Mouse (Mus musculus) hindbrain, embryonic 10.5 days (tissue): ENCODE measurements around the gene Hinfp. TPM values are rescaled to one million over a fixed set of nuclear protein-coding genes. Genes with fewer than 3 reads are reported as not detected.
A peak's percentile ranks its signal among the peaks of the same experiment; 100 is the strongest.

Experiments used
- DNase-seq: peaks from one replicate; pipeline ENCODE4 v3.0.0-alpha.2; 2017; ENCODE audit warnings: low spot score
- H3K27ac ChIP-seq: fragments of 300-500 bp; sonication (generic); 2 replicates; pipeline ENCODE4 v1.5.1; 2016; ENCODE audit warnings: mild to moderate bottlenecking, moderate library complexity
- H3K27me3 ChIP-seq: fragments of 300-500 bp; sonication (generic); 2 replicates; pipeline ENCODE4 v1.6.1; 2016; ENCODE audit warnings: mild to moderate bottlenecking; ENCODE audit not compliant: poor library complexity, insufficient read depth, severe bottlenecking
- H3K36me3 ChIP-seq: fragments of 300-500 bp; sonication (generic); 2 replicates; pipeline ENCODE4 v1.6.1; 2016; ENCODE audit warnings: mild to moderate bottlenecking, moderate library complexity
- H3K4me1 ChIP-seq: fragments of 300-500 bp; sonication (generic); replicated peaks from 2 replicates; pipeline ENCODE4 v1.6.1; 2016; ENCODE audit warnings: mild to moderate bottlenecking
- H3K4me3 ChIP-seq: fragments of 300-500 bp; sonication (generic); 2 replicates; pipeline ENCODE4 v1.5.1; 2016; ENCODE audit warnings: mild to moderate bottlenecking, moderate library complexity
- H3K9me3 ChIP-seq: fragments of 300-500 bp; sonication (generic); 2 replicates; pipeline ENCODE4 v1.6.1; 2016; ENCODE audit warnings: mild to moderate bottlenecking, moderate library complexity
- WGBS: fragments of 180-500 bp; shearing (Covaris S2); methylation state at CpG from one replicate; pipeline ENCODE4 v1.1.7; 2016; 5-methylcytosine and 5-hydroxymethylcytosine counted together
- polyA plus RNA-seq: library from polyadenylated mRNA; unstranded; fragments of >200 nt; fragmentation: Nextera tagmentation; extraction: Ambion mirVana; gene quantifications from 2 replicates; pipeline ENCODE4 v1.2.1, GENCODE M21; 2016

Hinfp gene
- polyA plus RNA-seq, 1 experiment from 2014 or later: 30.7 TPM

GRCm38 (mm10) chr9:44288959-44289291, 16.5 kb downstream of the Hinfp start:
- WGBS: 6% methylated on average over 11 of the region's 11 CpGs
- peak overlapping the region; percentile 78 for H3K4me3 ChIP-seq

GRCm38 (mm10) chr9:44288076-44288958, 17.2 kb downstream of the Hinfp start, which contains the start of gene Abcg4:
Abcg4 (minus strand) TSS chr9:44288615.
- DNase-seq: peak; percentile 64
- Histone ChIP-seq H3K27me3 (peaks cover 55% of the 10 kb centered on the region), H3K27ac (peak within 1 kb of the TSS; percentile 87), H3K4me3 (peak within 1 kb of the TSS; percentile 78), H3K36me3 (peaks cover 36% of the 10 kb centered on the region), H3K4me1 (peaks cover 35% of the 10 kb centered on the region), H3K9me3 (peaks cover 2% of the 10 kb centered on the region; the same call in 1 of the 2 replicates)
- under 1% methylated on average over 38 of the region's 38 CpGs for WGBS

More at GRCm38 (mm10) chr9:44288959-44289291, 16.5 kb downstream of the Hinfp start:
- Histone ChIP-seq H3K27ac (peak overlapping the region; percentile 87; the same call in 1 of the 2 replicates), H3K27me3 (peaks cover 55% of the 10 kb centered on the region), H3K4me1 (peaks cover 35% of the 10 kb centered on the region), H3K9me3 (peaks cover 2% of the 10 kb centered on the region; the same call in 1 of the 2 replicates), H3K36me3 (peaks cover 42% of the 10 kb centered on the region)
- DNase-seq: peak; percentile 29

- peak; percentile 57 for DNase-seq
- WGBS: under 1% methylated on average over 47 of the region's 47 CpGs
- peaks cover 2% of the 10 kb centered on the region; the same call in 1 of the 2 replicates for H3K9me3 ChIP-seq
- peaks cover 35% of the 10 kb centered on the region for H3K4me1 ChIP-seq
- H3K4me3 ChIP-seq: peak overlapping the region; percentile 78
- H3K36me3 ChIP-seq: peaks cover 28% of the 10 kb centered on the region
- H3K27me3 ChIP-seq: peaks cover 55% of the 10 kb centered on the region
- peak overlapping the region; percentile 87 for H3K27ac ChIP-seq
Measured at GRCm38 (mm10) chr9:44287401-44288075, 17.9 kb downstream of the Hinfp start.

- WGBS: 8% methylated on average over 11 of the region's 11 CpGs
- Histone ChIP-seq H3K4me3 (peak overlapping the region; percentile 78), H3K27me3 (peaks cover 55% of the 10 kb centered on the region), H3K9me3 (peaks cover 2% of the 10 kb centered on the region; the same call in 1 of the 2 replicates), H3K4me1 (peaks cover 35% of the 10 kb centered on the region), H3K36me3 (peaks cover 23% of the 10 kb centered on the region), H3K27ac (peak overlapping the region; percentile 87)
- DNase-seq: no peak
Measured at GRCm38 (mm10) chr9:44287003-44287400, 18.5 kb downstream of the Hinfp start.

GRCm38 (mm10) chr9:44286256-44286850, 19.1 kb downstream of the Hinfp start:
- peak overlapping the region; percentile 78 for H3K4me3 ChIP-seq
- peaks cover 55% of the 10 kb centered on the region for H3K27me3 ChIP-seq
- DNase-seq: no peak
- peaks cover 2% of the 10 kb centered on the region; the same call in 1 of the 2 replicates for H3K9me3 ChIP-seq
- 5% methylated on average over 6 of the region's 6 CpGs for WGBS
- peaks cover 35% of the 10 kb centered on the region for H3K4me1 ChIP-seq
- H3K36me3 ChIP-seq: peaks cover 17% of the 10 kb centered on the region
- peak overlapping the region; percentile 87; the same call in 1 of the 2 replicates for H3K27ac ChIP-seq

GRCm38 (mm10) chr9:44283183-44283582, 22.3 kb downstream of the Hinfp start:
- DNase-seq: no peak
- H3K36me3 ChIP-seq: peaks cover 20% of the 10 kb centered on the region
- 73% methylated on average over 5 of the region's 5 CpGs for WGBS
- H3K9me3 ChIP-seq: no peaks in the 10 kb centered on the region
- H3K27me3 ChIP-seq: peaks cover 32% of the 10 kb centered on the region
- peaks cover 23% of the 10 kb centered on the region for H3K4me1 ChIP-seq
- H3K27ac ChIP-seq: no peak overlapping the region
- no peak overlapping the region for H3K4me3 ChIP-seq

GRCm38 (mm10) chr9:44269973-44270372, 35.5 kb downstream of the Hinfp start:
- H3K27me3 ChIP-seq: peaks cover 7% of the 10 kb centered on the region; the same call in 1 of the 2 replicates
- H3K36me3 ChIP-seq: peaks cover 10% of the 10 kb centered on the region
- H3K4me3 ChIP-seq: no peak overlapping the region
- H3K9me3 ChIP-seq: 0 out of 2 replicates have a peak, but pooled peaks cover 2% of the 10 kb centered on the region
- no peak for DNase-seq
- 87% methylated on average over 4 of the region's 4 CpGs for WGBS
- no peak overlapping the region for H3K27ac ChIP-seq
- peaks cover 19% of the 10 kb centered on the region for H3K4me1 ChIP-seq

- peaks cover 23% of the 10 kb centered on the region for H3K4me1 ChIP-seq
- 76% methylated on average over 3 of the region's 3 CpGs for WGBS
- peaks cover 7% of the 10 kb centered on the region; the same call in 1 of the 2 replicates for H3K27me3 ChIP-seq
- no peak overlapping the region for H3K4me3 ChIP-seq
- no peak for DNase-seq
- 0 out of 2 replicates have a peak, but pooled peaks cover 2% of the 10 kb centered on the region for H3K9me3 ChIP-seq
- H3K27ac ChIP-seq: no peak overlapping the region
- peaks cover 2% of the 10 kb centered on the region; the same call in 1 of the 2 replicates for H3K36me3 ChIP-seq
Measured at GRCm38 (mm10) chr9:44269077-44269476, 36.4 kb downstream of the Hinfp start.

- peak within 1 kb of the TSS; percentile 86 for H3K27ac ChIP-seq
- peaks cover 23% of the 10 kb centered on the region for H3K4me1 ChIP-seq
- H3K4me3 ChIP-seq: peak within 1 kb of the TSS; percentile 58
- peaks cover 7% of the 10 kb centered on the region; the same call in 1 of the 2 replicates for H3K27me3 ChIP-seq
- 0 out of 2 replicates have a peak, but pooled peaks cover 2% of the 10 kb centered on the region for H3K9me3 ChIP-seq
- DNase-seq: no peak
- no peaks in the 10 kb centered on the region; the same call in 1 of the 2 replicates for H3K36me3 ChIP-seq
- WGBS: 76% methylated on average over 6 of the region's 6 CpGs
Measured at GRCm38 (mm10) chr9:44268432-44268831, 37.0 kb downstream of the Hinfp start, which contains the start of gene Nlrx1. Nlrx1 (minus strand) TSS chr9:44268599.

GRCm38 (mm10) chr9:44268027-44268360, 37.5 kb downstream of the Hinfp start:
- Histone ChIP-seq H3K27ac (peak overlapping the region; percentile 86), H3K4me3 (peak overlapping the region; percentile 58), H3K27me3 (peaks cover 7% of the 10 kb centered on the region; the same call in 1 of the 2 replicates), H3K36me3 (no peaks in the 10 kb centered on the region), H3K9me3 (0 out of 2 replicates have a peak, but pooled peaks cover 2% of the 10 kb centered on the region), H3K4me1 (peaks cover 23% of the 10 kb centered on the region)
- DNase-seq: peak; percentile 75
- WGBS: 6% methylated on average over 28 of the region's 28 CpGs

- DNase-seq: peak; percentile 35
- WGBS: 10% methylated on average over 23 of the region's 23 CpGs
- Histone ChIP-seq H3K27me3 (peaks cover 7% of the 10 kb centered on the region; the same call in 1 of the 2 replicates), H3K4me1 (peaks cover 23% of the 10 kb centered on the region), H3K9me3 (0 out of 2 replicates have a peak, but pooled peaks cover 2% of the 10 kb centered on the region), H3K36me3 (no peaks in the 10 kb centered on the region), H3K4me3 (peak overlapping the region; percentile 58), H3K27ac (peak overlapping the region; percentile 86)
Measured at GRCm38 (mm10) chr9:44267319-44268026, 38.0 kb downstream of the Hinfp start.
